Comparison of ENCODE assay signal across 15 mouse cellular contexts in the genomic region with DNA sequence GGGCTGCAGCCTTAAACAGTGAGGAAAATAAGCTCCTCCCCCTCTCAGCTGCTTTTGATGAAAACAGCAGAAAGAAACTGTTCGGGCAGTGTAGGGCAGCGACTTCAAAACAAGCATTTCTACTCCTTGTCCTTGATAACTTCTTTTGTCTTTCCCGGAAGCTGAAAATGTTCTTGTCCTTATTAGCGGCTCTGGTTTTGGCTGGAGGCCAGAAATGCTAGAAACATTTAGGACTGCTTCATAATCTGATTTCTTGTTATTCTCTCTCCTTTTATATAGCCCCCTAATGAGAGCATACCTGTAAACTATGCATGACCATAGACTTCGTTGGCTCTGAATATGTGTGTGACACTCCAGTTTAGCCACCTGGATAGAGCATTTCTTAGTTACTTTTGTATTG.
"Had no signal": no experiment of that assay in that cellular context is flagged by ENCODE, and none has a peak within 500 bp of the region (broad histone marks: within the 10 kb centered on the region; RNA-seq: fewer than 3 reads in every experiment).

No protein-coding gene starts in this region.

- H3K9me3 ChIP-seq: limb, embryonic 12.5 days; liver, embryonic 13.5 days; midbrain, embryonic 15.5 days; neural tube, embryonic 12.5 days had no signal

- H3K27me3 ChIP-seq: limb, embryonic 12.5 days; liver, embryonic 13.5 days; midbrain, embryonic 15.5 days; neural tube, embryonic 12.5 days had no signal

- H3K4me3 ChIP-seq: limb, embryonic 12.5 days; liver, embryonic 13.5 days; megakaryocyte, embryonic 14.5 days; midbrain, embryonic 15.5 days; neural tube, embryonic 12.5 days had no signal

- H3K4me2 ChIP-seq: limb, embryonic 12.5 days; liver, embryonic 13.5 days; midbrain, embryonic 11.5 days; midbrain, embryonic 15.5 days; neural tube, embryonic 12.5 days had no signal

- ATAC-seq: intestine, postnatal 0 days; liver, postnatal 0 days; lung, postnatal 0 days; midbrain, embryonic 15.5 days had no signal

- H3K36me3 ChIP-seq: limb, embryonic 12.5 days; liver, embryonic 13.5 days; midbrain, embryonic 15.5 days; neural tube, embryonic 12.5 days had no signal

- DNase-seq: layer of hippocampus, adult 9-11 months; layer of hippocampus, postnatal 36 days; liver; liver, embryonic 13.5 days; liver, postnatal 0 days; thymus, postnatal 36 days had no signal

- H3K27ac ChIP-seq: kidney, postnatal 0 days; limb, embryonic 12.5 days; liver, embryonic 13.5 days; macrophage; midbrain, embryonic 15.5 days; neural tube, embryonic 12.5 days had no signal

- H3K9ac ChIP-seq: limb, embryonic 12.5 days; liver, embryonic 13.5 days; liver, postnatal 0 days; midbrain, embryonic 15.5 days; neural tube, embryonic 12.5 days had no signal

- H3K4me1 ChIP-seq: limb, embryonic 12.5 days; liver, embryonic 13.5 days; megakaryocyte, embryonic 14.5 days; midbrain, embryonic 15.5 days; neural tube, embryonic 12.5 days had no signal
